Mouse (Mus musculus): ENCODE data around the gene Syt13.

The Syt13 gene

DNA sequence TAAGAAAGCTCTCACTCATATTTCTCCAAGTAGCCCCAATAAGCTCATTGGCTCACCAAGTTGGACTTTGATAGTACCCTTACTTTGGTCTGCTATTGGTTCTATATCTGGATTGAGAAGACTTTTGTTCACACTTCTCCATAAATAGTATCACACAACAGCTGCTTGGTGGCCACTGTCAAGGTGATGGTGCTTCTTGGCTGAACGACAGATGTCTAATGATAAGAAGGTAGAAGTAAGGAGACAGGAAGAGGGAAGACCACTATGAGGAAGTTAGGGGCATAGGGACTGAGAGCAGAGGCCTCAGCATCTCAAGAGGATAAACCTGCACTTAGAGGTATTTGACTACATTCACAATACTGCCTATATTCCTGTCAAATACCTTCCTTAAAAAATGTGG is 49.4 kb downstream of the Syt13 start:
- no peak for DNase-seq (ENCODE audit: low read depth, low spot score)

DNA sequence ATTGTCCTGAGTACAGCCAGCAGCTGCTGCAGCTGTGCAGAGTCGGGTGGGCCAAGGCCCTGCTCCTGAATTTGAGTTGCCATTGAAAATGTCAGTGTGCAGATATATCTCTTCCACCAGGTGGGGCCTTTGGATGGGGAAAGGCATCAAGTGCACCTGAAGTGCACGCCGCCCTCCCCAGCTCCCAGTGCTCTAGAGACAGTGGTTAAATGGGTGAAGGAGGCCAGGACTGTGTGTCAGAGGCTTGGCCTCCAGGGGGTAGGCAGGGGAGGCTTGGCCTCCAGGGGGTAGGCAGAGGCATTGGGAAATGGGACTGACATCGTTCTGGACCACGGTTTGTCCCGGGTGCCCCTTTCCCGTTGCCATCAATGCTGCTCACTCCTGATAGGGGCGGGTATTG is 51.4 kb downstream of the Syt13 start:
- DNase-seq (ENCODE audit: low read depth, low spot score) = no peak

- DNase-seq (ENCODE audit: low read depth, low spot score) = no peak
These were observed 52.3 kb downstream of the Syt13 start for GRCm38 (mm10) chr2:92967032-92967838.

DNA sequence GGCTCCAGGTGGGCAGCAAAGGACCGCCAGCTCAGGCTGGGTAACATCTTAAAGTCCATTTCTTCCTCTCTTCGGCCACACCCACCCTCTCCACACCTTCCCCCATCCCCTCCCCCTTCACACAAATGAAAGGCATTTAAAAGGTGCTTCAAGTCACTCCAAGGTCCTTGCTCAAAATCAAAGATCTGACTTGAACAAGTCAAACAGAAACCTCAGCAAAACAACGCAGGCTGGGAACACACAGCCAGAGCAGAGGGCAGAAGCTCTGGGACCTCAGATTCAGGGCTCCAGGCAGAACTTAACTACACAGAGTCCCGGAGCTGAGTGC is 52.9 kb downstream of the Syt13 start:
- DNase-seq (ENCODE audit: low read depth, low spot score) = no peak

DNA sequence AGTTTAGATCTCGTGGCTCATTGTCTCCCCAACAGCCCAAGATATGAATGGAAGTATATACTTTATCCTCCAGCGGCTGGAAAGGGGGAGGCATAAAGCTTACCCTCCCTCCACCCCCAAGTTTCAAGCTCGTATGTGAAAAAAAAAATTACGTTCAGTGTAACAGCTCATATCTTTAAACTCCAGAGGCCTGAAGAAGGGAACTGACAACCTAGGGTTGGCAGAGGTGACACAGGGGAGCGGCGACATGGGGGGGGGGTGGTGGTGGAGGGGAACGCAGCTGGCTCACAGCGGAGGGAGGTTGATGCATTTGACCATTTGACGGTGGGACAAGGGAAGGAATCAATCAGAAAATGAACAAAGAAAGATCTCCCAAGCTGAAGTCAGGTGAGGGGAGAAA is 56.2 kb downstream of the Syt13 start:
- DNase-seq (ENCODE audit: low read depth, low spot score) = no peak

- no peak for DNase-seq (ENCODE audit: low read depth, low spot score)
These were observed 56.6 kb downstream of the Syt13 start for GRCm38 (mm10) chr2:92971536-92971935.

GRCm38 (mm10) chr2:92972071-92972470 is 57.2 kb downstream of the Syt13 start:
- DNase-seq (ENCODE audit: low read depth, low spot score) = no peak

- no peak for DNase-seq (ENCODE audit: low read depth, low spot score)
These were observed 58.7 kb downstream of the Syt13 start for GRCm38 (mm10) chr2:92973646-92974045.

- DNase-seq (ENCODE audit: low read depth, low spot score) = no peak
These were observed 60.3 kb downstream of the Syt13 start for GRCm38 (mm10) chr2:92975031-92975790.

DNA sequence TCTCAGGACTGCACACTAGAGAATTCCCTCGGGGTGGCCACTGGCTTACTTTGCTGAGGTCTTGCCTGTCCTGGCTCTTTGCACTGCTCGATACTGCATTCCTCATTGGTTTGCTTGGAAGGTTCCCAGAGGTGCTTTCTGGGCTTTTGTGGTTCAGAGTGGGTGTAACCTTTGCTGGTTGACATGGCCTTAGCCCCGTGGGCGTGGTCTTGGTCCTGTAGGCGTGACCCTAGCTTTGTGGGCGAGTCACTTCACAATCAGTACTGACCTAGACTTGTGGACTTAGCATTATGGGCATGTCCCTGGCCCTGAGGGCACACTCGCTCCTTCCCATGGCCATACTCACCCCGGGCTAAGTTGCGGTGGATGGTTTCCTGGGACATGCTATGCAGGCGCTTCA is 65.3 kb downstream of the Syt13 start:
- no peak for DNase-seq (ENCODE audit: low read depth, low spot score)

- DNase-seq (ENCODE audit: low read depth, low spot score) = no peak
These were observed 67.8 kb downstream of the Syt13 start for GRCm38 (mm10) chr2:92982591-92983272.

DNA sequence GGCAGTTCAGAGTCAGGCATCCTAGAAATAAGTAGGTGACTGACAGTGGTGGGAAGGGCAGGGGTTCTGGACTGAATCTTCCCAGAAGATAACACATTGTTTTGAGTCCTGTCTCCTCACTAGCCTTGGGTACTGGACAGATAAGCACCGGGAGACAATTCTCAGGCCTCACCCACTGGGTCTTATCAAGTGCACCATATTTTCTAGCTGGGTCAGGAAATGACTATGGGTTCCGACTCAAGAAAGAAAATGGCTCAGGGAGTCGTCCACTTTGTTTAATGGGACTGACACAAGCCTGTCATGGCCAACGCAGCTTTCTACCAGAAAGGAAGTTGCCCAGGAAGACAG is 68.3 kb downstream of the Syt13 start:
- DNase-seq (ENCODE audit: low read depth, low spot score) = no peak

GRCm38 (mm10) chr2:92984321-92985108 is 69.6 kb downstream of the Syt13 start:
- DNase-seq (ENCODE audit: low read depth, low spot score) = no peak

GRCm38 (mm10) chr2:92985171-92985570 is 70.3 kb downstream of the Syt13 start:
- no peak for DNase-seq (ENCODE audit: low read depth, low spot score)

GRCm38 (mm10) chr2:92985600-92985999 is 70.7 kb downstream of the Syt13 start:
- no peak for DNase-seq (ENCODE audit: low read depth, low spot score)

DNA sequence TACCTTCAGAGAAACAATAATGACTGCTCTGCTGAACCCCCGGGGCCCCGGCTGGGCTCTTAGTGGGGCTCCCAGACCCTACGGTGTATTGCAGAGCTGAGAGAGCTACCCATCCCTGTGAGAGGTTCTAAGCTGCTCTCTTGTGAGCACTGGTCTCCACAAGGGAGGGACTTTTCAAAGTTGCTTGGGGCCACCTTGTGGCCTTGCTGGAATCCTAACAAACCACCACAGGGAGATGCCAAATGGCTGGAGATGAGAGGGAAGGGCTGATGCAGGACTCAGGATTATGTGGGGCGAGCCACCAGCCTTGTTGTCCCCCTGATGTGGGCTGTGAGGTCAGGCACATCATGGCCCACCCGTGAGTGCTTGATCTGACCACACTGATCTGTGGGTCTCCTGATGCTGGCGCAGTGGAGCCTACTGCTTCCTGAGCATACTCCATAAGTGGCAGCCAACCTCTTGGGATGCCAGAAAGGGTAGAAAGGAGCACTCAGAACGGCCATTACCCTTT is 72.3 kb downstream of the Syt13 start:
- DNase-seq (ENCODE audit: low read depth, low spot score) = no peak

DNA sequence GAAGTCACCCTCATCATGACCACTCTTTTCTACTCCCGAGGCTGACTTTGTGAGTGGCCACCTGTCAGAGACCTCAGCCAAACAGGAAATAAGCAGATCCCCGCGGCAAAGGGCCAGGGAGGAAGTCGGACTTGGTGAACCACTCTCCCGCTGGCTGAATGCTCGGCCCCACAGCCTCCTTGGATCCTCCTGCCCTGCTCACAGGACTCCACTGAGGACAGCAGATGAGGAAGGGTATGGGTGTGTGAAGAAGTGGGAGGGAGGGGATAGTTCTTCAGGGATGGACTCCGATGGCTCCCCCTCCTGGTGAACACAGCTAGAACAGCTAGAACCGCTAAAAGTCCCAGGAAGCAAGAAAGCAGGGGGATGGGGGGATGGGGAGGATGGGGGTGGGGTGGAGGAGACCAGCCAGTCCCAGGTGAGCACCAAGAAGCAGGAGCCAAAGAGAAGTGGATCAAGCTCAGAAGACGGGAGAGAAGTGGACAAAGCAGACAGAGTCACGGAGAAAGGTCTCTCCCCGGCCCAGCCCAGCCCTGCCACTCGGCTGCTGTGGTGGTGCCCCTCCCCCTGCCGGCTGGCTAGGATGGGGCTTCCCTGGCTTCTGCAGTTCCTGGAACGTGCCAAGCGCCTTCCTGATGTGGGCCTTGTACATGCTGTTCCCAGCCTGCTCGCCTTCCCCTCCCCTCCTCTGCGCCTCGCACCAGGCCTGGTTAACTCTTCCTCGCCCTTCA is 73.2 kb downstream of the Syt13 start:
- peak; percentile 42 for DNase-seq (ENCODE audit: low read depth, low spot score)

GRCm38 (mm10) chr2:92989593-92989992 is 74.7 kb downstream of the Syt13 start:
- DNase-seq (ENCODE audit: low read depth, low spot score) = no peak

DNA sequence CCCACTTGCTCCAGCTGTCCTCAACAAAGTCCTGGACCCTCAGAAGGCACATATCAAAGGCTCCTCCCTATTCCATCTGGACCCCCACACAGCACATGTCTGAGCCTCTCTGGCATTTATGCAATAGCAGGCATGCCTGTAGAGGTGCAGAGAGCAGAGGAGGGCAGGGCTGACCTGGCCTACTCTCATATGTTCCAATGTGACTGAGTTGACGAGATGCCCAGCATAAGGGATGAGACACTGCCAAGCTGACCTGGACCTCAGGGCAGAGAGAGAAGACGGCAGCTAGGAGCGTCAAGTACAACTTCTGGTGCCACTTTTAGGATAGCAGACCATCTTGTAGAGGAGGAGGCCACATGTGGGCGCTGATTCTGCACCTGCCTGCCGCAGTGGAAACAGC is 77.1 kb downstream of the Syt13 start:
- no peak for DNase-seq (ENCODE audit: low read depth, low spot score)

DNA sequence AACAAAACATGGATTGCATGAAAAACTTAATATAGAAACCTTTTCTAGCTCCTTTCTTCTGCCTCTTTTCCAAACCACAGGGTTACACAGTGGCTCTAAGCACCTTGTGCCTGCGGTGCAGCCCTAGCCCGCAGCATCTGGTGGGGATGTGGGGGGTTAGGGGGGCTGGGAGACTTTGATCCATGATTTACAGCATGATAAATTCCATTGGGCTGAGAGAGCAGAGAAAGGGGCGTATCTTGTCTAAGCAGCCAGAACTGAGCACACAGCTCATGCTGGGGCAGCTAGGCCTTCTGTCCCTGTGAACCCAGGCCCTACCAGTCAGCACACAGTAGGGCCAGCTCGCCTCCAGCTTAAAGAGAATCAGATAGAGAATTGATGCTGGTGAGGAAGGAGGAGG is 90.1 kb downstream of the Syt13 start:
- no peak for DNase-seq (ENCODE audit: low read depth, low spot score)

Measured in embryo, embryonic 11.5 days (tissue).